Mouse (Mus musculus): ENCODE results near the gene Gm15107.
"Not testable (repeated sequence)": the region's sequence is repeated elsewhere in the genome, so short reads cannot be mapped to it uniquely, and the experiment has no call there.

DNA sequence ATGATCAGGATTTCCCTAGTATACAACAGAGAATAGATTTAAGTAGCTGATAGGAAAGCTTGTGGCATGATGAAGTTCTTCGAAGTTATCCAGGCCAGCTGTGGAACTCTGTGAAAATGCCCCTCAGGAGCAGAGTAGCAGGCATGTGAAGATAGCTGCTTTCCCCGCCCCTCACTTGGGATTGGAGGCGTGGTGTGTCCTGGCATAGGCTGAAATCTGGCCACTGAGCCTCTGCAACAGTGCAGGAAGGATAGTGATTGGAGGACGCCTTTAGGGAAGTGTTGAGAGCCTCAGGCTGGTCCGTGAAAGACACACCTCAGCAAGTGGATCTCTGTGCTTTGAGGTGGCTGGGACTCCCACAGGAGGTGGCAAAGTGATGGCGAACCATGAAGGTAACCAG is at the start of gene Gm15107:
- not testable (repeated sequence) for TF ChIP-seq USF1 (IDR thresholded peaks at IDR 0.05; ENCODE audit: low read depth); POLR2A (IDR thresholded peaks at IDR 0.05; ENCODE audit: insufficient read length, low read depth); MYOD1 (IDR thresholded peaks at IDR 0.05; ENCODE audit: control insufficient read depth in 1 of 3, insufficient read length in 2 of 3, low read depth in 2 of 3); E2F4 (IDR thresholded peaks at IDR 0.05; ENCODE audit: insufficient read depth); TCF3 (IDR thresholded peaks at IDR 0.05; ENCODE audit: insufficient read length, low read depth)

All from myocyte (in vitro differentiated cells).